Mouse (Mus musculus): ENCODE measurements at regions not wholly inside any gene's neighbourhood (a gene's known extent, or its start where the extent isn't known, plus 50 kb on each side); places are given as distances from the start of the nearest gene placed in this dataset.

DNA sequence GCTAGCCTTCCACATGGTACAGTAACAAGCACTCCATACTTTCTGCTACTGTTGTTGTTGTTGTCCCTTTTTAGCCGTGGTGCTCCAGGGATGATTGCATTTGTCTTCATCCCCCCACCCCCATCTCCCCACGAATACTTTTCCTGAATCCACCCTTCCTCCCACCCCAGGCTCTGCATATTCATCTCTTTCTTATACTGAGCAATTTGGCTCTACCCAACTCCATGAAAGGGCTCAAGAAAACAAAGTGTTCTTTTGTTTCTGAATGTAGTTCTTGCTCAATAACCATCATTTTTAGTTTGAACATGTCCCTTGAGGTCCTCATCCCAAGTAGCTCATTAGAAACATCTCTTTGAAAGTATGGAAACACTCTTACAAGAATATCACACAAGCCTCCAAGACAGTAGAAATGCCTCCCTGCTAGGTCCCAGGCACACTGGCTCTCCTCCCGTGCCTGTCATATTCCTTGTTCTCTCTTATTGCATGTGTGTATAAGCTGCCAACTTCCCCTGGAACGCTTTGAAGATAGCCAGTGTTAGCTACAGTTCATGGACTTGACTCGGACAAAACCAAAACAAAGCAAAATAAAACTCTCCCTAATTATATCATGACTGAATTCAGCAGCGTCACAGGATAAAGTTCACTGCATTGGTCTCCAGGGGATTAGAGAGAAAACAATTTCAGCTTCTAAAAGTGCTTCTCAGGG, 59.7 kb upstream of the Pkn2 start:
- Histone ChIP-seq H3K27me3 (replicated peaks) (no peaks in the 10 kb centered on the region), H3K4me2 (no peak overlapping the region), H3K4me3 (no peak overlapping the region), H3K4me1 (no peaks in the 10 kb centered on the region), H3K27ac (no peak overlapping the region), H3K9ac (no peak overlapping the region), H3K9me3 (replicated peaks) (no peaks in the 10 kb centered on the region), H3K36me3 (no peaks in the 10 kb centered on the region)
- WGBS (ENCODE audit: insufficient replicate concordance): 50% methylated on average over 6 of the region's 6 CpGs
- ATAC-seq: no peak

DNA sequence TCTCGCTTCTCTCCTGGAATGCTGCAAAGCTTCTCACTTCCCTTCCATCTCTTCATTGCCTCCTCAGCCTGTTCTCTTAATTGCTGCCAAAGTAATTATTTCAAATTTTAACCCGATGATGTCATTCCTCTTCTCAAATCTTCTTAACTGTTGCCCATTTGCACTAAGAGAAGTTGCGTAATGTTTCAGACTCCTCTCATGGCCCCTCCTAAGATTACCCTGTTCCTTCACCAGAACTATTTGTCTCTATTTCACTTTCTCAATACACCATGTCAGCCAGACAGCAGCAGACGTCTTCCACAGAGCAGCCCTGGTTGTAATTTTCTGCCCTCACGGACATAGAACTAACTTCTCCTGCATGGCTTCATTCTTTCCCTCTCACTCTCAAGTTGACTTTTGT, 59.1 kb upstream of the Pkn2 start:
- no peak overlapping the region for H3K27ac ChIP-seq
- H3K4me2 ChIP-seq: no peak overlapping the region
- no peak overlapping the region for H3K9ac ChIP-seq
- 71% methylated on average over 5 of the region's 5 CpGs for WGBS (ENCODE audit: insufficient replicate concordance)
- no peak overlapping the region for H3K4me3 ChIP-seq
- H3K4me1 ChIP-seq: no peaks in the 10 kb centered on the region
- H3K27me3 ChIP-seq (replicated peaks): no peaks in the 10 kb centered on the region
- H3K9me3 ChIP-seq (replicated peaks): no peaks in the 10 kb centered on the region
- H3K36me3 ChIP-seq: no peaks in the 10 kb centered on the region
- ATAC-seq: no peak

DNA sequence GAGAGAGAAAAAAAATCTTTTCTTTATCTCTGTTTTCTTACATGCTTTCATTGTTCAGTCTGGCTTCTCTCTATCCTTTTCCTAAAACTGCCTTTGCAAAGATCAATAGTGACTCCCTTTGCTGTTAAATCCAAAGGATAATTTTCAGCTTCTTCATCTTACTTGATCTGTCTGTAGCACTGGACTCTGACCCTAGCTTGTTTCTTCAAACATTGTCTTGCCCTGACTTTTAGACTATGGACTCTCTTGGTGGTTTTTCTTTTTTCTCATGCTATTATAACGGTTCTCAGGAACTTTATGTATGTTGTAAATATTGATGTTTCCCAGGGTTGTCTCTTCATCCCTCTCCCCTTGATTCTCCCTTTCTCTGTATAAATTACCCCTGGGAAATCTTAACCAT, 58.0 kb upstream of the Pkn2 start:
- Histone ChIP-seq H3K27ac (no peak overlapping the region), H3K4me1 (no peaks in the 10 kb centered on the region), H3K4me2 (no peak overlapping the region), H3K36me3 (no peaks in the 10 kb centered on the region), H3K9me3 (replicated peaks) (no peaks in the 10 kb centered on the region), H3K9ac (no peak overlapping the region), H3K4me3 (no peak overlapping the region), H3K27me3 (replicated peaks) (no peaks in the 10 kb centered on the region)
- ATAC-seq: no peak
- 52% methylated on average over 1 of the region's 1 CpGs for WGBS (ENCODE audit: insufficient replicate concordance)

DNA sequence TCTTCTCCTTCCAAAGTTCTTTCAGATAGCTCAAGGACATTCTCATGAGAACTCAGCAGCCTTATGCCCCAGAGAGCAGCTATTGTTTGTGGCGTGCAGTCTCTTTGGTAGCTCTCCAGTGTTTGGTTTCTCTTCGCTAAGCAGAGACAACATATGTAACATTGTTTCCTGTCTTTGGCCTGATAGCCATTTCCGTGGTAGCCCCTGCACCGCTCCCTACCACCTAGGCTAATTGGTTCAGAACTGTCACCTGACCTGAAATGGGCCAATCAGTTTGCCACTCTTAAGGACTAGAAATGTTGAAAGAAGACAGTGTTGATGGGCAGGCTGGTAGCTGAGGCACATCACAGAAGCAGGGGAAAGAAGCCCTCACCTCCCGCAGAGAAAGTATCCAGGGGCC, 54.1 kb upstream of the Pkn2 start:
- WGBS (ENCODE audit: insufficient replicate concordance): 30% methylated on average over 5 of the region's 5 CpGs
- Histone ChIP-seq H3K9ac (no peak overlapping the region), H3K4me2 (no peak overlapping the region), H3K4me3 (no peak overlapping the region), H3K27me3 (replicated peaks) (no peaks in the 10 kb centered on the region), H3K36me3 (no peaks in the 10 kb centered on the region), H3K27ac (no peak overlapping the region), H3K4me1 (no peaks in the 10 kb centered on the region), H3K9me3 (replicated peaks) (no peaks in the 10 kb centered on the region)
- peak; percentile 68; the same call in 1 of the 2 replicates for ATAC-seq

DNA sequence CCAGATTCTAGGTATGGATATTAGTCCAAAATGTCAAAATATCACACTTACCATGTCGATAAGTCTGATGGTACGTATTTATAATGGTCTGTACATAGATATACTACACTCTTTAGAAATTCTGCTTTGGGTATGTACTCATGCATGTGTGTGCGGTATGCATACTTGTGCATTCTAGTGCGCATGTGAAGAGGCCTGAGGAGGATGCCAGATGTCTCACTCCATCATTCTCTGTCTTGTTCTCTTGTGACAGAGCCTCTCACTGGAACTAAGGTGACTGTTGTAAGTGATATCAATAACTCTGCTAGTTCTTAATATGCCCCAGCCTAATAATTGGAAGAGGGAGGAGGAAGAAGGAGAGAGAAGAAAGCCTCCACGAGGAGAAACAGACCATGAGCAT, 52.5 kb upstream of the Pkn2 start:
- Histone ChIP-seq H3K27ac (no peak overlapping the region), H3K4me3 (no peak overlapping the region), H3K27me3 (replicated peaks) (no peaks in the 10 kb centered on the region), H3K36me3 (no peaks in the 10 kb centered on the region), H3K9me3 (replicated peaks) (no peaks in the 10 kb centered on the region), H3K9ac (no peak overlapping the region), H3K4me2 (no peak overlapping the region), H3K4me1 (no peaks in the 10 kb centered on the region)
- no peak for ATAC-seq
- WGBS (ENCODE audit: insufficient replicate concordance): 79% methylated on average over 5 of the region's 5 CpGs

DNA sequence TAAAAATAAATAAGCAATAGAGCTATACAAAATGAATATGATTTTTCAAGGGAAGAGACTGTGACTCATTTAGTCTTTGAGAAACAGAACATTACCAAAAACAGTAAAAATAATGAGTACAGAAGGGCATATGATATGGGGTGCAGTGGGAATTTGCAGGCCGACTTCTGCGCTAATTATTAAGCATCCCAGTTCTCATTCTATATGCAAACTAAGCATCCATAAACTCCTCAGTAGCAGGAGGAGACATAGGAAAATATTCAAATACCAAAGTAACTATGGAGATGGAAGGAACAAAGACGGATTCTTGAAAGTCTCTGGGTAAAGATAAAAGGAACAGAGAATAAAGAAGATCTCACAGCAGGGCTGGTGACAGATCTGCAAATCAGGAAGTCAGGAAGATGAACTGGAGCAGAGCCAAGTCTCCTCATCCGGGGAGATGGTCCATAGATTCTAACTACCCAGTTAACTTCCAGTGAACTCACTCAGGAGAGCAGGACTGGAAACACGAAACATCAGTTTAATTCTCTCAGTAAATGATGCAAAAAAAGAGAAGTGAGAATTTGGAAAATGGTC, 52.0 kb upstream of the Pkn2 start:
- Histone ChIP-seq H3K9me3 (replicated peaks) (no peaks in the 10 kb centered on the region), H3K27me3 (replicated peaks) (no peaks in the 10 kb centered on the region), H3K36me3 (no peaks in the 10 kb centered on the region), H3K9ac (no peak overlapping the region), H3K27ac (no peak overlapping the region), H3K4me1 (no peaks in the 10 kb centered on the region), H3K4me2 (no peak overlapping the region), H3K4me3 (no peak overlapping the region)
- ATAC-seq: no peak
- 59% methylated on average over 5 of the region's 5 CpGs for WGBS (ENCODE audit: insufficient replicate concordance)
